Mouse (Mus musculus): ENCODE data around the gene Cenpf.

Gene Cenpf

DNA sequence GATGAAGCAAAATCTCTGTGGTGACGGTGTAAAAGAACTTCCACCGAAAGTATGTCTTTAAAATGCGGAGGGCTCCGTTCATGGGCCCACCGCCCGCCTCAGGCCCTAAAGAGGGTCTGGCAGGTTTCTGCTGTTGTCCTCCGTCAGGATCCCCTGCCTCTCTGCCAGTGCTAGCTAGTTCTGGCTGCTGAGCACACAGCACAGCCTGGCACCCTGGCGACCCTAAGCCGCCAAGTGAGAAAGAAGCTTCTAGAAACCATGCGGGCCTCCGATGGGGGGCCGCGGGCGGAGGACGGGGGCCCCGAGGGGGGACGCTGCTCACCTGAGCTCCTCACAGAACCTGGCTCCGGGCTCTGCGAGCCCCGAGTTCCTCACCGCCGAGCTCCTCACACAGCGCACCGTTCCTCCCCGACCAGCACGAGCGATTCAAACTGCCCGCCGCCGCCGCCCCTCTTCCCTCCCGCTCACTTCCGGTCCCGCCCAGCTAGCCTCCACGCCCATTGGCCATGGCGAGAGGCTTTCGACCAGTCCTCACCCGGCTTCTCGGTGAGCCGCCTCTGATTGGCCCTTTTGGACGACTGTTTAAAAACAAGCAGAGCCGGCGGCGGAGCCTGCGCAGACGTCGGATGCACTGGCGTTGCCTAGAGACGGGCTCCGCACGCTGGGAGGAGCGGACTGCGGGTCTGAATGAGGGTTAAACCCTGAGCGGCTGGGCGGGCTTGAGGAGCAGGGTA is at the start of gene Cenpf:
Gene Cenpf, minus strand, starts transcription at position 433 of the 734 bp plus-strand sequence.
- in situ Hi-C loops (cut with MboI, MseI): no loop called here

DNA sequence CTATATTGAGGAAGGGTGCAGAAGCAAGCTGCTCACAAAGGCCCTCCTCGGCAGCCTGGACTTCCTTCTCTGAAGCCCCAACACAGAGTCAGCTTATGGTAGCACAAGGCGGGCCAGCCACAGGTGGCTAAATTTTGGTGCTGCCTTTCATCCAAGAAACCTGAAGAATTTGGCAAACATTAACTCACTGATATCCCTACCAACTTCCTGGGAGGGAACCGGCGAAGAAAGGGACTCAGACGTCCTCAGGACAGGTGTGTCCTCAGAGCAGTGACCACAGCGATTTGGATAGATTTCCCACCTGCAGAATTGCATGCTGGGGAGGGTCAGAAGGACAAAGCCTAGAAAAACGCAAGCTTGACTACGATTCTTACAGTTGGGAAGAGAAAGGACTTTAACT is 44.3 kb upstream of the Cenpf start:
- in situ Hi-C loops (cut with MboI, MseI): no loop called here

DNA sequence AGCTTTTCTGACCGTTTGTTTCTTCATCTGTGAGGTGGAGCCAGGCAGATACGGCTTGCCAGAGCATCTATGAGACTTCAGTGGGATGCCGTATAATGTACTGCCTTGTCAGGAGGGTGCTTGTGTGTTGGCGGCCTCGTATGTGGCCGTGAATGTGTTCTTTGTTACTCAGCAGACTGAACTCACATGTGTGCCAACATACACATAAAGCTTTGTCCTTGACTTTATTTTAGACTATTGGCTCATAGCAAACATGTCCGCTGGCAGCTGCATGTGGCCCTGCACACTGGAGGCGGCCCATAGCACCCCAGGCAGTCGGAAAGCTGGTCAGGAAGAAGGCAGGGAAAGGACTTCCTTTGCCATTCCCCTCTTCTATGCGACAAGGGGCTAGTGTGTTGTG is 43.8 kb upstream of the Cenpf start:
- in situ Hi-C loops (cut with MboI, MseI): no loop called here

DNA sequence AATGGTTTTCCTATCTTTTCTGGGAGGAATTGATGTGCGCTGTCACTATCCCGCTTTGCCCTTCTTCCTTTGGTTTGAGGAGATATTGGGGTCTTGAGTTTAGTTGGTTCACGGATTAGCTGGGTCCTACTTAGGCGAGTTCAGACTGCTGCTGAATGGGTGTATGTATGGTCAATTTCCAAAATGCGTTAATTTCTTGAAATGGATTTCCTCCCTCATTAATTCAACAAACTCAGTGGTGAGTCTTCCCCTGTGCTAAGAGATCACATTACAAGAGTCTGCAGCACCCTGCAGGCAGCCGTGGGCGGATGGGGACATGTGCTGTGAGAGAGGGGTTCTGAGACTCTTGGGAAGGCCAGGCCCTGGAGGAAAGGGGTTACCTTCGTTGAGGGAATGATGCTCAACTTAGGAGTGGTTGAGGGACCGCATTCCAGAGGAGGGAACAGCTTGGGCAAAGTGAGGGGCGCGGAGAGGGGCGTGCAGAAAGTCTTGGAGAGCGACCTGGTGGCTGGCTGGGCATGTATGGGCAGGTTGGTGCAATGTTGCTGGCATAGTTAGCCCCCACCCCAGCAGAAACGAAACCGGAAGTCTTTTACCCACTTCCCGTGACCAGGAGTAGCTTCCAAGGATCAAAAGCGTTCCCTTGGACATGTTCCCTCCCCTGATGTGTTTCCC is 41.4 kb upstream of the Cenpf start:
- in situ Hi-C loops (cut with MboI, MseI): no loop called here

DNA sequence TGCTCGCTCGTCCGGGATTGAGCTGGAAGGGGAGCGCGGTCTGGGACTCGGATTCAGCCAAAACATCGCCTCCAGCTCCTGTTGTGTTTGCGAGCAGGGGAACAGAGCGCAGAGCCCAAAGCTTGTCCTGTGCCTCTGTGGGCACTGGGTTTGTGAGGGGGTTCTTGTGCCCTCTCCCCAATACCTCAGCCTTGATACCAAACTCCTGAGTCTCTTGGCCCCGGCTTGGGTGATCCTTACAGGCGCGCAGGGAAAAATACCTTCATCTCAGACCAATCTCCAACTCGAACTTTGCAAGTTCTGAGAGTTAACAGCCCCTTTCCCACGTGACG is 40.9 kb upstream of the Cenpf start:
- in situ Hi-C loops (cut with MboI, MseI): no loop called here

DNA sequence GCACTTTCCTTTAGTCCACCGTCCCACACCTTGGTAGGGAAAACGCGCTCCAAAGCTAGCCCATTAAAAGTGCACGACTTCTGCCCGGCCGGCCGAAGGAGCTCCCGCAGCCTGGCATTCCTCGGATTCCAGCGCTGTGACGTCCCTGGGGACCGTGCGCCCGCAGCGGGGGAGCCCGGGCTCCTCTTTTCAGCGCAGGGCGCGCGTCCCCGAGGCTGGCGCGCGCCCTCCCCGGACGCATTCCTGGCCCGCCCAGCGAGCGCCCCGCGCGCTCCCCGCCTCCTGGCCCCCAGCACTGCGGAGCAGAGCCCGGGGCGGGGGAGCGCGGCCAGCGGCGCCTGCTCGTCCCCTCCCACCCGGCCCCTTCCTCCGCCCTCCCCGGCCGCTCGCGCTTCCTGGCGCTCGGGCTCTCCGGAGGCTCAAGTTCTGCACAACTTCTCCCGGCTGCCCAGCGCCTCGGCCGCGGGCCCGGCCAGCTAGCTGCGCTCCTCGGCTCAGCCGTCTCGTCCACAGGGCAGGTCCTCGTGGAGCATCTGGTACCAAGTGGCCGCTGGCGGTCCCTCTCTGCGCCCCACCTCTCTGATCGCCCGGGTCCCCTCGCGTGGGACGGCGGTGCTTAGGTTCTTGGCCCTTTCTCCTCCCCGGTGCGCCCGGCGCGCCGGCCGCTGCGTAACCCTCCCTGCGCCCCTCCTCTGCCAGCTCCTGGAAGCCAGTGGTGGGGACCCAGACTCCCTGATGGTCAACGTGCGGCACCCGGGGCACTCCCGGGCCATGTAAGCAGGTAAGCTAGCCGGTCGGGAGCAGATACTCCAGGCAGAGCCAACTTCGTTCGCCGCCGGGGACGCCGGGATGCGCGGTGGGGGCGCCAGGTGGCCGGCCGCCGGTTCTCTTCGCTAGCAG is 40.2 kb upstream of the Cenpf start, which contains the start of gene Ptpn14:
Gene Ptpn14, plus strand, starts transcription at position 385 of the 900 bp plus-strand sequence.
- in situ Hi-C loops (cut with MboI, MseI): no loop called here

DNA sequence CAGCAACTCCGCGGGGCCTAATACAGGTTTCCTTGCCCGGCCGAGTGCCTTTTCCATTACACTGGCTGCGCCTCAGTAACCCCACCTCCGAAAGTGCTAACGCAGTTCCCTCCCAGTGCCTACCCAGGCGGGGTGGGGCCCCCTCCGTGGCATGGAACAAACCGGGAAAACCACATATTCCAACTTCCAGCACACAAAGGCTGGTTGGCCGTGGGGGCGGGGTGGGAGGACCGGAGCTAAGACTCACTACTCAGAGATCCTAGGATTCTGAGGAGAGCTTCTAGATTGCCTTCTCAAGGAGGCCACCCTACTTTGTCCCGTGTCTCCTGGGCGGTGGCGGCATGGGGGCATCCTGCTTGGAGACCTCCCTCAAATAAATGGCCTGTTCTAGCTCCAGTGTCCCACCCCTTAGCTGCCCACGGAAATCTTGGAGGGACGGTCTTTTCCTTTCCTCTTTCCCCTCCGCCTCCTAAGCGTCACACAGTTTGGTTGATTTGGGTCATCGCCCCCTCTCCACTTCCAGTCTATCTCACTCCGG is 39.5 kb upstream of the Cenpf start:
- in situ Hi-C loops (cut with MboI, MseI): no loop called here

DNA sequence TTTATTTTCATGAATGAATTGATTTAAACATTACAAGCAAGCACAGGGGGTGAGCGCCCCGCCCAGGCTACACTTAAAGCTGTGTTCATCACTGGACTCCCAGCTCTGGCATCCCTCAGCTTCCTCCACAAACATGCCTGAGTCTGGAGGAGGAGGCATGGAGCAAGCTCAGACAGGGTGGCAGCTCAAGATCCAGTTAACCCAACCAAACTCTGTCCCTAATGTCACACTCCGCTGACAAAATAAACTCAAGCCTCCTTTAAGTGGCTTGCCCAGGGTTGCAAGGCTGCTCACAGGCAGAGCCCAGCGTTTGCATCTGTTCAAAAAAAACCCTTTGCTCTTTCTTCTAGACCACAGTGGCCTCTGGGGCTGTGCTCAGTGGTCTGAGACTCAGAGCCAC is 38.2 kb upstream of the Cenpf start:
- in situ Hi-C loops (cut with MboI, MseI): no loop called here

DNA sequence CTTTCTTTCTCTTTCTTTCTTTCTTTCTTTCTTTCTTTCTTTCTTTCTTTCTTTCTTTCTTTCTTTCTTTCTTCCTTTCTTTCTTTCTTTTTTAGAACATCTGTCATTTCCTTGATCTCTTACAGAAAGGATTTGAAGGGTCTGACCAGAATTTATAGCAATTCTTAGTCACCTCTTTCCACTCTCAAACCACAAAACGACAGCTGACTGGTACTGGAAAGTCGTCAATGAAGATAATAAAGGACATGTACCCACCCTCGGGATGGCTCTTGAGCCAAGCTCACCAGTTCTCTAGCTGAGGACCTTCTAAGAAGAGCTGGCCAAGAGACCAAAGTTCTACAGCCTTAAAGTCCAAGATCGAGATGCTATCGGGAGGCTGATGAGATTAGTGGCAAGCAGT is 30.7 kb upstream of the Cenpf start:
- in situ Hi-C loops (cut with MboI, MseI): no loop called here

DNA sequence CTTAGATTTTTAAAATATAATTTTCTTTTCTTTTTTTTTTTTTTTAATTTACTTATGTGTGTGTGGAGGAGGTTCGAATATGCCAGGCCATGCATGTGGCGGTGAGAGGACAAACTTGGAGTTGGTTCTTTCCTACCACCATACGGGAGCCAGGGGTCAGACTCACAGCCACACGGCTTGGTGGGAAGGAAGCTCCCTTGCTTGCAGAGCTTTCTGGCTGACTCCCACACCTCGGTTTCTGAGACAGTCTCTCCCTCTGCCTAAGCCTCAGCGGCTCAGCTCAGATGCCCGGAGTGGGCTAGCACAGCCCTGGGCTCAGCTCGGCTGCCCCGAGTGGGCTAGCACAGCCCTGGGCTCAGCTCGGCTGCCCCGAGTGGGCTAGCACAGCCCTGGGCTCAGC is 29.7 kb upstream of the Cenpf start:
- in situ Hi-C loops (cut with MboI, MseI): no loop called here

DNA sequence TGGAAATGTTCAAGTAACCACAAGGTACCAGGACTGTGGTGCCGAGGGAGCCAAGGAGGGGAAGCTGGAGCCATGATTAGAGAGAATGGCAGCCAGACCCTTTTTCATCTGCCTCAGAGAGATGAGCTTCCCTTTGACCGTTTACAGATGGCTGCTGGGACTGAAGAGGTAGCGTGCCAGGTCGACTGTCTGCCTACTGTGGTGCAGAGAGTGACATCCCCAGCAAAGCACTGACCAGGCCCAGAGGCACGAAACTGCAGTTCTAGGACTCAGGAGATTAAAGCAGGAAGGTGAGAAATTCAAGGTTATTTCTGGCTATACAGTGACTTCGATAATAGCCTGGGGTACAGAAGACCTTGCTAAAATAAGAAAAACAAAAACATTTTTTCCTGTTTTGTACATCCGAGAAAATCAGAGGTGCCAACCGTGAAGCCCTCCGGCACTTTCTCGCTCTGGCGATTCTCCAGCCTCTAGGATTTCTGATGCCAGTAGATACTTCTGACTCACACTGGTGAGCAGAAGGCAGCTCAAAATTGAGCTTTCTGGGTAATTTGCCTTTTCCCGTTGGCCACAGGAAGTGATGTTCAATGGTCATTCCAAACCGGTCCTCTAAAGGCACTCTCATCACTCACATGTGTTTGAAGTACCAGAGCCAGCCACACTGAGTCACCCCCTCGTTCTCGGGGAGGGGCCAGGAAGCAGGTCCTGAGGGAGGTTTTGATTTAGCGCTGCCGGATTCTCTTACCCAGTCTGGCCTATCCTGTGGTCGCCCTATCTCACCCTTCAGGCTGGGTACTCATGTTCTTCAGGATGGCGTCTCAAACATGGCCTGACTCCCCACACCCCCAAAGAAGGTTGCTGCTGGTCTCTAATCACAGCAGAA is 28.3 kb upstream of the Cenpf start:
- in situ Hi-C loops (cut with MboI, MseI): no loop called here

DNA sequence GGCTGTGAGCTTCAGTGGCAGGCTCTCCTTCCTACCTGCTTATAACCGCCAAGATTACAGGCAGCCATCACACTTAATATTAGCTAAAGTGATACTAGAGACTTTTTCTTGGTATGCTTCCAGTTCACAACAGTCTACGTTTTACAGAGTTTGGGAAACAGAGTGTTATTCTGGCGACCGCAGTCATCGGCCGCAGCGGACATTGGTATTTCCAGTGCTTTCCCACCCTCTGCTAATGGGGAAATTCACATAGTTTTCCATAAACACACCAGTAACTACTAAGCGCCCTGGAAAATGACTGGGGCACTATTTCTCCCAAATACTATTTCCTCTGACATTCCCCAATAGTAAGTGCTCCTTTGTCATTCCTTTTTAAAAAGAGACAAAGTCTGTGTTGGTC is 21.1 kb upstream of the Cenpf start:
- in situ Hi-C loops (cut with MboI, MseI): loop anchor here (5.0 kb wide), 1 partner anchor 168 kb away; no protein-coding TSS in a partner anchor

DNA sequence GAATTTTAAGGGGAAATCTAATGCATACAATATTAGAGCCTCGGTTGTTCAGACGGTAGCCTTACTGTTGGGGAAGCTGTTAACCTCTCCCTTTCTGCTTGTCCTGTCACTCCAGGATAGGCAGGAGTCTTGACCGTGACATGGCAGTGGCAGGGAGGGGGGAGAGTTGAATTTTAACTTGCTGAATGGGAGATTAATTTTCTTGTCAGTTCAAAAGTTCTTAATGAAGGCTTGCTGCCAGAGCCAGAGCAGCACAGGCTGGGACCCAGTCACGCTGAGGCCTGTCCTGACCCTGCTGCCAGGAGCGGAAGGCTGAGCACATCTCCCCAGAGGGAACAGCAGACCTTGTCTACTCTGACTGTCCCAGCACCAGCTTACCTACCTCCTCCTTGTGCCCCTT is 19.5 kb upstream of the Cenpf start:
- in situ Hi-C loops (cut with MboI, MseI): loop anchor here (5.0 kb wide), 1 partner anchor 170 kb away; no protein-coding TSS in a partner anchor

DNA sequence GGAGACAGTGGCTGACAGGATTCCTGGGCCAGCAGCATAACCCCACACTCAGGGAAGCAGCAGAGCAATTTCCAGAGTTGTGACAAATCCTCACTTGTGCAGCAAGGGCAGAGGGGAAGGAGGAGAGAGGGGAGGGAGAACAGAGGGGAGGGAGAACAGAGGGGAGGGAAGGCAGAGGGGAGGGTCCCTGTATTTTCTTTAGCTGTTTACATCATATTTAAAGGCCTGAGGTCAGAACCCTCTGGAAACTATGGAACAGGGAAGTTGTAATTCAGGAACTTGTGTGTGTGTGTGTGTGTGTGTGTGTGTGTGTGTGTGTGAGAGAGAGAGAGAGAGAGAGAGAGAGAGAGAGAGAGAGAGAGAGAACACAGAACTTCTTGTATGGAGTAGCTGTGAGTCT is 19.1 kb upstream of the Cenpf start:
- in situ Hi-C loops (cut with MboI, MseI): loop anchor here (5.0 kb wide), 1 partner anchor 170 kb away; no protein-coding TSS in a partner anchor

DNA sequence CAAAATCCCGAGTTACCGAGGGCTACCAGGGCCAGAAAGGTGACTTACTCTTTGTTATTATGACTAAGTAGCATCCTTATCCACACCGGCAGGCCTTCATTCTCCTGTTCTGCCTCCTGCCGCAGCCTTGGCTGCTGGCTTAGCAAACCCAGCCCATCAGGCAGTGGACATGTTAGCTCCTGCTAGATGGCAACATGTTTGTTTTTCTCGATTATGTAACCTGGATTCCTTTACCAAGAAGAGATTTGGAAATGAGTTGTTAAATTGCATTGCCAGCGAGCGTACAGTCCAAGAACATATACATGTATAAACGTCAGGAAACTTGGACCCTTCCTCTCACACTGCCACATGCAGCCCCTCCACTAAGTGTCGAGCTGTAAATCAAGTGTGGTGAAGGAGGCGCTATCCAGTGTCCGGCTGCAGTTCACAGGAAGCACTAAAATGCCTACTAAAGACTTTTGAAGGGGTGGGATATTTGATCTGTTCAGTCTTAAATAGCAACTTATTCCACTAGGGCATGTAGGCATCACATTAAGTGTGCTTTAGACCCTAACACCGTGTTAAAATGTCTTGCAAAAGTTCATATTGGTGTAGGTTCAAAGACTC is 18.3 kb upstream of the Cenpf start:
- in situ Hi-C loops (cut with MboI, MseI): loop anchor here (5.0 kb wide), 1 partner anchor 171 kb away; no protein-coding TSS in a partner anchor

DNA sequence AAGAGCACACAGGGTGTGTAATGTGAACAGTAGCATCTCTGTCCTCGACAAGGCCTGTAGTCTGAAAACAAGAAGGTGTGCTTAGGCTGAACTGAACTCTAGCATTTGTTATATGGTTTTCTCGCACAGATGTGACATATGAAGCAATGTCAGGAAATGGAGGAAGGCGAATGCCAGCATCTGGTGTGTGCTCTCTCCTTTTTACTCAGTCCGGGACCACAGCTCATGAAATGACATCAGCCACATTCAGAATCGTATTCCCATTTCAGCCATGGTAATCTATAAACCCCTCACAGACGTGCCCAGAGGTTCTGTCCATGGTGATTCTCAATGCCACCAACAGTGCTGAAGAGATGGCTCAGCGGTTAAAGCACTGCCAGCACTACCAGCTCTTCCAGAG is 15.7 kb upstream of the Cenpf start:
- in situ Hi-C loops (cut with MboI, MseI): loop anchor here (5.0 kb wide), 1 partner anchor 269 kb away; no protein-coding TSS in a partner anchor

DNA sequence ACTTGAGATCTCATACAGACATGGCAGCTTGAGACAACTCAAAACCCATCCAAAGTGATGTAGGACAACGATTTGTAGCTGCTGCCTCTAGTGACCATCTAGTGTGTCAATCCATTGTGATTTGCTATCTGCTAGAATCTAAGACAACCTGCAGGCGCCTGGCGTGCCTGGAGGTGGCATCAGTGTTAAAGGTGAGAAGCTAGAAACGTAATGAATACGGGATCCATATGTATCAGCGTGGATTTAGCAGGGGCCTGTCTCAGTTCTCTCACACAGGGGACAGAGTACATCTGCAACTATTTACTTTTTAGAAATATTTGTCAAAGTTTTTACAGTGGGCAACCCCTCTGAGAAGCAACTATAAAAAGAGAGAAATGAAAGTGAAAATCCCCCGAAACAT is 15.3 kb upstream of the Cenpf start:
- in situ Hi-C loops (cut with MboI, MseI): loop anchor here (5.0 kb wide), 1 partner anchor 269 kb away; no protein-coding TSS in a partner anchor

DNA sequence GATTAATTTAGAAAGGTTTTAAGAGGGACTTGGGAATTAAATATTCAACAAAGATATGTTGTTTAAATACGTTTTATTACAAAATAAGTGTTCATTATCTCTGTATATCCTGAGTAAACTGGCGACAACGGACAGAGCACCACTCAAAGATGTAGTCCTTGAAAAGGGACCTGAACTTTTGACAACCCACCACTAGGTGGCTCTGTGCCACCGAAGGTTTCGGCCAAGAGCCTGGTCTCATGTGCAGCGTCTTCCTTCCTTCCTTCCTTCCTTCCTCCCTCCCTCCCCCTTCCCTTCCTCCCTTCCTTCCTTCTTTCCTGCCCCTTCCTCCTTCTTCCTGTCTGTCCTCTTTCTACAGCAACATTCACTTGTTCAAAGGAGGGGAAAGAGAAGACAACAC is 13.1 kb upstream of the Cenpf start:
- in situ Hi-C loops (cut with MboI, MseI): loop anchor here (5.0 kb wide), 1 partner anchor 271 kb away; no protein-coding TSS in a partner anchor

DNA sequence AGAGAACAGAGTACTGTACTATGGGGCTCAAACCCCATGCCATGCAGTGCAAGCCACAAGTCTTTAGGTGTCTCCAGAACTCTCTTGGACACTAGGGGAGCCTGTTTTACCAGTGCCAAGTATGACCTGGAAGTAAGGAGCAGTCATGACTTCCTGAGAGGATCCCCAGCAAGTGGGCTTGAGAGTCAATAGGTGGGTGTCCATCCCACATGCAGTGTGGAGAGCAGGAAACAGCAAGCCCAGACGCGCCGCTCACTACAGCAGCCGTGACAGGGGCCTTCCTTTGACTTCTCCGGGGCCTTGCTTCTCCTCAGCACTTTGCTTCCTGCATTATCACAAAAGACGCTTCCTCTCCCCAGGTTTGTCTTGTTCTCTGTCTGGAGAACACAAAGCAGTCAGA is 12.3 kb upstream of the Cenpf start:
- in situ Hi-C loops (cut with MboI, MseI): loop anchor here (5.0 kb wide), 1 partner anchor 272 kb away; no protein-coding TSS in a partner anchor

DNA sequence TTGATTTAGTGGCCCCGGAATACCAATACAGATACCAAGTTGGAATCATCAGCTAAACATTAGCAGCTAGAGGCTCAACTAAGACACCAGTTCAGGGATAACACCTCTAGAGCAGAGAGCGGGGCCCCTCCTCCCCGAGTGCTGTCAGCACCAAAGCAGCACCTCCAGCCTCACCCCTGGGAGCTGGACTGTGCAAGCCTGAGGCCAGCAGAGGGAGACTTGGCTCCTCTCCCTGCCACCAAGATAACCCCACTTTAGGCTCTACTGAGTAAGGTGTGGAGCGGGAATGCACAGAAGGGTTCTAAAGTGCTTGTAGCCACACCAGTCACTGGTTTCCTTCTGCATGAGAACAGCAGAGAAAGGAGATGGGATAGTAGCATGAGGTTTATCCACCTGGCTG is 10.5 kb upstream of the Cenpf start:
- in situ Hi-C loops (cut with MboI, MseI): no loop called here
